Mouse (Mus musculus) kidney, postnatal 25 days (tissue): Measurements from ENCODE around the gene Il21r.

ENCODE experiments used
- DNase-seq, 2 experiments: peaks; one replicate each; pipeline ENCODE4 v3.0.0; 2021; ENCODE audit warnings: mixed read lengths in 2 of 2

Il21r gene

GRCm38 (mm10) chr7:125575738-125576540, 27.3 kb upstream of the Il21r start:
- DNase-seq, result no peak

- peak; percentile 84 to 87 for DNase-seq
These were observed 26.2 kb upstream of the Il21r start for GRCm38 (mm10) chr7:125576982-125577381.

- no peak for DNase-seq
These were observed 25.6 kb upstream of the Il21r start for GRCm38 (mm10) chr7:125577486-125578088.

- no peak for DNase-seq
These were observed 25.1 kb upstream of the Il21r start for GRCm38 (mm10) chr7:125578106-125578505.

GRCm38 (mm10) chr7:125579545-125580219, 23.5 kb upstream of the Il21r start:
- DNase-seq, result no peak

- no peak for DNase-seq
These were observed 23.0 kb upstream of the Il21r start for GRCm38 (mm10) chr7:125580220-125580549.

- DNase-seq, result no peak
These were observed 22.5 kb upstream of the Il21r start for GRCm38 (mm10) chr7:125580625-125581316.

GRCm38 (mm10) chr7:125581317-125581672, 21.9 kb upstream of the Il21r start:
- peak; percentile 86 to 92 for DNase-seq

GRCm38 (mm10) chr7:125583325-125584004, 19.8 kb upstream of the Il21r start:
- DNase-seq, result no peak

GRCm38 (mm10) chr7:125584005-125584369, 19.2 kb upstream of the Il21r start:
- DNase-seq, result no peak

- no peak for DNase-seq
These were observed 16.9 kb upstream of the Il21r start for GRCm38 (mm10) chr7:125586355-125586754.

GRCm38 (mm10) chr7:125588721-125589120, 14.5 kb upstream of the Il21r start:
- no peak for DNase-seq

- no peak for DNase-seq
These were observed 13.3 kb upstream of the Il21r start for GRCm38 (mm10) chr7:125589896-125590295.

- no peak for DNase-seq
These were observed 9.4 kb upstream of the Il21r start for GRCm38 (mm10) chr7:125593831-125594230.

GRCm38 (mm10) chr7:125596406-125596805, 6.8 kb upstream of the Il21r start:
- no peak for DNase-seq

GRCm38 (mm10) chr7:125597083-125597482, 6.1 kb upstream of the Il21r start:
- no peak for DNase-seq

GRCm38 (mm10) chr7:125597516-125598347, 5.5 kb upstream of the Il21r start:
- no peak for DNase-seq

- no peak for DNase-seq
These were observed 3.8 kb upstream of the Il21r start for GRCm38 (mm10) chr7:125599373-125599973.

GRCm38 (mm10) chr7:125600136-125600535, 3.1 kb upstream of the Il21r start:
- no peak for DNase-seq

GRCm38 (mm10) chr7:125600612-125601279, 2.5 kb upstream of the Il21r start:
- DNase-seq, result no peak

- no peak for DNase-seq
These were observed 2.0 kb upstream of the Il21r start for GRCm38 (mm10) chr7:125601280-125601670.
